Mouse (Mus musculus): ENCODE data around the gene Lix1. TPM values are rescaled to one million over a fixed set of nuclear protein-coding genes. Genes with fewer than 3 reads are reported as not detected.

The Lix1 gene
- polyA plus RNA-seq, 1 experiment from 2014 or later = 10.1 TPM

DNA sequence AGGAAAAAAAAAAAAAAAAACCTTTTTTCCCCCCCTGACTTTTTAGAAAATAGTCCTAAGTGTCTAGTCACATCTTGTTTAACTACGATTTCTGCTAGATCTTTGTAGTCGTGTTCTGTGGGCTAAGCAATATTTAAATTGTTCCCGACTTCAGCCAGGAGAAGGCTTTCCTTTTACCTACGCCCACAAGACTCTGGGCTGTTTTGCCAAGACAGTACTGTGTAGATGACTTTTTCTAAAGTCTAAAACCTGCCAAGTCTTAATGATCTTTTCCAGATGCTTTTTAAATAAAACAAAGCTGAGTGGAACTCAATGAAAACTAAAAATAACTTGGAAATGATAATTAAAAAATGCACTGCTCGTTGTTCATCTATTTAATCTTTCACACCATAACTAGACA, 566 bp downstream of the Lix1 start:
- 31% methylated on average over 5 of the region's 5 CpGs for WGBS
- Histone ChIP-seq H3K4me1 (replicated peaks; ENCODE audit: insufficient read depth, low read length) (no peaks in the 10 kb centered on the region), H3K4me2 (ENCODE audit: low read length) (peak overlapping the region; percentile 21; the same call in 1 of the 2 replicates), H3K36me3 (ENCODE audit: insufficient read depth, low read length) (no peaks in the 10 kb centered on the region), H3K27ac (no peak overlapping the region), H3K9ac (ENCODE audit: low read depth, low read length) (no peak overlapping the region), H3K9me3 (replicated peaks; ENCODE audit: low read length) (no peaks in the 10 kb centered on the region), H3K27me3 (ENCODE audit: insufficient read depth, low read length) (no peaks in the 10 kb centered on the region), H3K4me3 (replicated peaks; ENCODE audit: low read depth, low read length) (no peak overlapping the region)
- DNase-seq (ENCODE audit: low spot score) (no peak), ATAC-seq (replicated peaks; ENCODE audit: low FRiP score, low read depth) (no peak)
- no peak for TF ChIP-seq CTCF (IDR thresholded peaks at IDR 0.05; ENCODE audit: low read depth)

DNA sequence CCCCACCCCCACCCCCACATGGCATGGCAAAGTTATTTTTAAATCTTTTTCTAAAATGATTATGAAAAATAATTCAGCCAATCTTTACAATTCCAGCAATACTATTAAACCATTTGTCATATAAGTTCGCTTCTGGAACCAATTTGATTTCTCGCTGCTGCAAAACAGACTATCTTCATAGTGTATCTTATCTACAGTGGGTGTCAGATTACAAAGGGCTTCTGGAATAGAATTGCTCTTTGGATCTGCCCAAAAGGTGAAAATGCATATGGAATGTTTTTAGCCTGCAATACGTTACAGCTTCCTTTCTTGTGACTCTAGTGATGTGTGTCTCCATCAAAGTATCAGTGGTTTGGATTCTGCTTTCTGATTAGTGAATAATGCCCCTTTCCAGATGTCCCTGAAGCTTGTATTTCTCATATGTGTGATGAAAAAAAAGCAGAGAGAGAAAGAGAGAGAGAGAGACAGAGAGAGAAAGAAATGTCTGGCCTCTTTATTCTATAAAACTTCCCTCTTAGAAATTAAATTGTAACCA, 1.2 kb downstream of the Lix1 start:
- no peak overlapping the region for H3K4me3 ChIP-seq (replicated peaks; ENCODE audit: low read depth, low read length)
- ATAC-seq (replicated peaks; ENCODE audit: low FRiP score, low read depth) = no peak
- H3K36me3 ChIP-seq (ENCODE audit: insufficient read depth, low read length) = no peaks in the 10 kb centered on the region
- no peaks in the 10 kb centered on the region for H3K9me3 ChIP-seq (replicated peaks; ENCODE audit: low read length)
- WGBS = 34% methylated on average over 3 of the region's 3 CpGs
- peak overlapping the region; percentile 7; the same call in 1 of the 2 replicates for H3K4me2 ChIP-seq (ENCODE audit: low read length)
- H3K27ac ChIP-seq = no peak overlapping the region
- H3K27me3 ChIP-seq (ENCODE audit: insufficient read depth, low read length) = no peaks in the 10 kb centered on the region
- no peak for DNase-seq (ENCODE audit: low spot score)
- H3K9ac ChIP-seq (ENCODE audit: low read depth, low read length) = no peak overlapping the region
- no peaks in the 10 kb centered on the region for H3K4me1 ChIP-seq (replicated peaks; ENCODE audit: insufficient read depth, low read length)
- TF ChIP-seq CTCF (IDR thresholded peaks at IDR 0.05; ENCODE audit: low read depth) = no peak

DNA sequence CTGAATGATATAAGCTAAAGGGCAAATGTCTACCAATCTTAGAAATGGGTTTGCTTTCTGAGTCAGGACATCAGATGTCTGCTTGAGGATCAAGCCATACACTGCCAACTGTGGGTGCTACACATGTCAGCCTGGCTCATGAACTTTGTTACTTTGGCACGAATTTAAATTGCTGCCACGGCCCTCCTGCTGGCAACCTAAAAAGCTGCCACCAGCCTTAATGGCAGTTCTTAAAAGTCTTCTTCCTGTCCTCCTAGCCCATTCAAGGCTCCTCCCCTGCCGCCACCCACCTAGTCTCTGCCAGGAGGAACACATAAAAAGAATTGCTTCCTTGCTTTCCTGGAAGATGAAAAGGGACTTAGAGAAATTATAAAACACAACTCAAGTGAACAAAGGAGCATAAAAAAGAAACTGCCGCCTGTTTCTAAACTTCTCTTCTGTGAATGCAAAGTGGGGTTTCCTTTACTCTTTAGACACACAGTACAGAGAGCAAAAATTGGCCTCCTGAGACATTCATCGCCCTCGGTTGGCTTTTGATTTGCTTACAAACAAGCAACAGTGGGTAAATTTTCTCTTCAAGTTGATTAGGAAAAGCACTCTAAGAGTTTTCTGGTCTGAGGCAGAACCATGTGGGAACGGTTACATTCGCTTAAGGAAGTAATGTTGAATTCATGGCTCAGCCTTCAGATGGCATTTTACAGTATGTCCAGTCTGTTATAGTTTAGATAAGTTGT, 2.5 kb downstream of the Lix1 start:
- no peaks in the 10 kb centered on the region for H3K4me1 ChIP-seq (replicated peaks; ENCODE audit: insufficient read depth, low read length)
- H3K27me3 ChIP-seq (ENCODE audit: insufficient read depth, low read length) = no peaks in the 10 kb centered on the region
- H3K27ac ChIP-seq = no peak overlapping the region
- no peak overlapping the region for H3K9ac ChIP-seq (ENCODE audit: low read depth, low read length)
- H3K9me3 ChIP-seq (replicated peaks; ENCODE audit: low read length) = no peaks in the 10 kb centered on the region
- DNase-seq (ENCODE audit: low spot score) (no peak), ATAC-seq (replicated peaks; ENCODE audit: low FRiP score, low read depth) (no peak)
- H3K4me3 ChIP-seq (replicated peaks; ENCODE audit: low read depth, low read length) = no peak overlapping the region
- TF ChIP-seq CTCF (IDR thresholded peaks at IDR 0.05; ENCODE audit: low read depth) = no peak
- no peak overlapping the region for H3K4me2 ChIP-seq (ENCODE audit: low read length)
- no peaks in the 10 kb centered on the region for H3K36me3 ChIP-seq (ENCODE audit: insufficient read depth, low read length)
- 30% methylated on average over 8 of the region's 8 CpGs for WGBS

DNA sequence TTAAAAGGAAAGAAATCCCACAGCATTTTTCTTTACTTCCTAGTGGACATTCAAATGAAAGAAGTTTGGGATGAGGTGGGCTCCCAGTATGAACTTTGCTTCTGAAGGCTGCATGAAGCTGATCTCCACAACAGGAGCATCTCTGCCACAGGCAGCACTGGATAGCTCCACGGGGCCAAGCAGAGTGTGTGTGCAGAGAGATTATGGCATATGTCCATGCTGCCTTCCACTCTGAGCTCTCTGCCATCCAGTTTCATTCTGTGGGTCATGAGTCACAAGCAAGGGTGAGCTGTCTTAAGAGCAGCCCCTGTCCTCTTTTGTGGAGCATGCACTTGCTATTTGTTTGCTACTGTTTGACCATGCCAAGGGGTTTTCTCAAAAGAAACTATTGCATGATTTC, 3.1 kb downstream of the Lix1 start:
- H3K36me3 ChIP-seq (ENCODE audit: insufficient read depth, low read length) = no peaks in the 10 kb centered on the region
- no peak overlapping the region for H3K4me2 ChIP-seq (ENCODE audit: low read length)
- H3K9me3 ChIP-seq (replicated peaks; ENCODE audit: low read length) = no peaks in the 10 kb centered on the region
- TF ChIP-seq CTCF (IDR thresholded peaks at IDR 0.05; ENCODE audit: low read depth) = no peak
- DNase-seq (ENCODE audit: low spot score) (no peak), ATAC-seq (replicated peaks; ENCODE audit: low FRiP score, low read depth) (no peak)
- H3K4me3 ChIP-seq (replicated peaks; ENCODE audit: low read depth, low read length) = no peak overlapping the region
- 45% methylated on average over 1 of the region's 1 CpGs for WGBS
- H3K27ac ChIP-seq = no peak overlapping the region
- no peaks in the 10 kb centered on the region for H3K4me1 ChIP-seq (replicated peaks; ENCODE audit: insufficient read depth, low read length)
- H3K9ac ChIP-seq (ENCODE audit: low read depth, low read length) = no peak overlapping the region
- no peaks in the 10 kb centered on the region for H3K27me3 ChIP-seq (ENCODE audit: insufficient read depth, low read length)

DNA sequence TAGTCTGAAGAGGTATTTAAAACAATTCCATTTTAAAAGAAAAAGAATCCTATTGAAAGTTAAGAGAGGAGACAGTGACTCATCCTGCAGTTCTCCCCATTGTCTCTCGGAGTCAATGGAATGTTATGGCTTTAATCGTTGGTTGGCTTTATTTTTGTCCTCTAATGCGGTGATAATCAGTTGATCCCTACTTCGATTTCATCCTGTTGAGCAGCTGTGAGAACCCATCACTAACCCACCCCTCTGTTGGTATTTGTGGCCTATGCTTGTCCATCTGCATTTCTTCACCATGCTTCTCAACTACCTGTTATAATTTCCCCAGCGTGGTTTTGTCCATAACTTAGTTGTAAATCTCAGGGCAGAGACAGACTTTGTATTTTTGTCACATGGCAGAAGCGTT, 5.7 kb downstream of the Lix1 start:
- Histone ChIP-seq H3K36me3 (ENCODE audit: insufficient read depth, low read length) (no peaks in the 10 kb centered on the region), H3K4me1 (replicated peaks; ENCODE audit: insufficient read depth, low read length) (no peaks in the 10 kb centered on the region), H3K27me3 (ENCODE audit: insufficient read depth, low read length) (no peaks in the 10 kb centered on the region), H3K27ac (no peak overlapping the region), H3K9me3 (replicated peaks; ENCODE audit: low read length) (no peaks in the 10 kb centered on the region), H3K4me3 (replicated peaks; ENCODE audit: low read depth, low read length) (no peak overlapping the region), H3K9ac (ENCODE audit: low read depth, low read length) (no peak overlapping the region), H3K4me2 (ENCODE audit: low read length) (no peak overlapping the region)
- 62% methylated on average over 6 of the region's 6 CpGs for WGBS
- no peak for ATAC-seq (replicated peaks; ENCODE audit: low FRiP score, low read depth)
- no peak for TF ChIP-seq CTCF (IDR thresholded peaks at IDR 0.05; ENCODE audit: low read depth)
- DNase-seq (ENCODE audit: low spot score) = no peak

DNA sequence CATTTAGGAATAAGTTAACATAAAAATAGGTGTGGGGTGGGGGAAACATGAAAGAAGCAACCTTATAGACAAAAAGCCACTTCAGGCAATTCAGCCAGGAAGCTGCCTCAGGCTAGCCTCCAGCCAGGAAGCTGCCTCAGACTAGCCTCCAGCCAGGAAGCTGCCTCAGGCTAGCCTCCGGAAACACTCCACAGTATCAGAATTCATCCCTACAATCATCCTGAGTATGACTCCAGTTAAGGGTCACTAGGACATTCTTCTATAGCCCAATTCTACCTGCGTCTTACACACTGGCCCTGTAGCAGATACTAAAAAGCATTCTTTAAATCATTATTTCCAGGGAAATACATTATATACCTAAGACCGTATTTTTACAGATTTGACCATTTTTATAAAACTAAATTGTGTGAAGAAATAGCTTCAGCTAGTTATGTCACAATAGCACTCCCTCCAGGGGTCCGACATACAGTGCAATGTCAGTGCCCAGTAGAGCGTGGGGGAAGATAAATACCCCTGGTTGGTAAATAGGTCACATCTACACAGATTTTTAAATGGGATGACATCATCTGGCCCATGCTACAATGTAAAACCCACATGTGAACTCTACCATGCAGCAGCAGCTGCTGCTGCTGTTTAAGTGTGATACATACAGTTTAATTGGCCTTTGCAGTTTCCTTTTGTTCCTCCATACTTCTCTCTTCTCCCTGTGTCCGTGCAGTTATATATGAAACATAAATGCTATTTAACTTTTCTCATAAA, 6.4 kb downstream of the Lix1 start:
- H3K4me3 ChIP-seq (replicated peaks; ENCODE audit: low read depth, low read length) = no peak overlapping the region
- 77% methylated on average over 6 of the region's 6 CpGs for WGBS

More for the DNA sequence above, 6.4 kb downstream of the Lix1 start:
- H3K27ac ChIP-seq = no peak overlapping the region
- no peaks in the 10 kb centered on the region for H3K9me3 ChIP-seq (replicated peaks; ENCODE audit: low read length)
- H3K4me1 ChIP-seq (replicated peaks; ENCODE audit: insufficient read depth, low read length) = no peaks in the 10 kb centered on the region
- no peaks in the 10 kb centered on the region for H3K27me3 ChIP-seq (ENCODE audit: insufficient read depth, low read length)
- DNase-seq (ENCODE audit: low spot score) = no peak
- no peak overlapping the region for H3K9ac ChIP-seq (ENCODE audit: low read depth, low read length)
- no peak overlapping the region for H3K4me2 ChIP-seq (ENCODE audit: low read length)
- no peaks in the 10 kb centered on the region for H3K36me3 ChIP-seq (ENCODE audit: insufficient read depth, low read length)
- TF ChIP-seq CTCF (IDR thresholded peaks at IDR 0.05; ENCODE audit: low read depth) = no peak
- no peak for ATAC-seq (replicated peaks; ENCODE audit: low FRiP score, low read depth)
